Mouse (Mus musculus) left cerebral cortex, adult 2 months (tissue): ENCODE measurements around the gene Sapcd1. TPM values are rescaled to one million over a fixed set of nuclear protein-coding genes. Genes with fewer than 3 reads are reported as not detected.
A peak's percentile ranks its signal among the peaks of the same experiment; 100 is the strongest.

Experiments used
- DNase-seq, 2 experiments: peaks; one replicate each; pipeline ENCODE4 v3.0.0; 2021 to 2022; ENCODE audit warnings: low spot score in 2 of 2, mixed read lengths in 1 of 2; ENCODE audit errors: extremely low spot score in 1 of 2
- H3K27ac ChIP-seq: fragments of 200-600 bp; 2 replicates; pipeline ENCODE4 v1.8.1; 2022
- H3K4me3 ChIP-seq: fragments of 200-600 bp; 2 replicates; pipeline ENCODE4 v1.8.1; 2022
- CTCF ChIP-seq: fragments of 200-600 bp; IDR thresholded peaks from 2 replicates; pipeline ENCODE4 v1.8.1; 2022; ENCODE audit warnings: antibody characterized with exemption, mild to moderate bottlenecking, moderate library complexity
- intact Hi-C: fragments of 180-260 bp; cut with DNase I; formaldehyde crosslinking; loops from one replicate; pipeline ENCODE4 v1.15.1; 2025
- total RNA-seq, 2 experiments: library from RNA; stranded (reverse); gene quantifications; 2 replicates each; pipeline ENCODE4 v1.2.3; 2021

Gene Sapcd1
- total RNA-seq, 2 experiments from 2014 or later = 0.59 TPM; not detected in 1

DNA sequence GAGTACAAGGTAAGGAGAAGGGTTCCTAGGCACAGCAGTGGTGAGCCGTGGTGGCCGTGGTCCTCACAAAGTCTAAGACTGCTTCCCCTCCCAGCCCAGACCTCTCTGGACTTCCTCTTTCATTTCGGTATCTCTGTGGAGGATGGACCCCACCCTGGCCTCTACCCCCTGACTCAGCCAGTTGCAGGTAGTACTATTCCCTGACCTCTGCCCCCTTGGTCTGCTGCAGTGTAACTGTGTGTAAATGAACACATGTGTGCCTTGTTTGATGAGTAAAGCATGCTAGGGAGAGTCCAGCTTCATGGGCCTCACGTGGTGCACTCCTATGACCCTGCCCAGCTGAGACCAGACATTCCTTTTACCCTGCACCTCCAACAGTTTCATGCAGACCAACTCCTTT lies 4.1 kb downstream of the Sapcd1 start:
- no peak for DNase-seq
- intact Hi-C loops = loop anchor here (10.0 kb wide), 1 partner anchor 211 kb away; the partner anchor contains the start of genes Atp6v1g2 and Nfkbil1
- TF ChIP-seq CTCF = no peak
- Histone ChIP-seq H3K4me3 (no peak overlapping the region), H3K27ac (no peak overlapping the region)

GRCm38 (mm10) chr17:35023221-35023620 lies 4.6 kb downstream of the Sapcd1 start:
- Histone ChIP-seq H3K4me3 (no peak overlapping the region), H3K27ac (no peak overlapping the region)
- no peak for DNase-seq
- no peak for TF ChIP-seq CTCF
- intact Hi-C loops = loop anchor here (10.0 kb wide), 1 partner anchor 212 kb away; the partner anchor contains the start of genes Atp6v1g2 and Nfkbil1

DNA sequence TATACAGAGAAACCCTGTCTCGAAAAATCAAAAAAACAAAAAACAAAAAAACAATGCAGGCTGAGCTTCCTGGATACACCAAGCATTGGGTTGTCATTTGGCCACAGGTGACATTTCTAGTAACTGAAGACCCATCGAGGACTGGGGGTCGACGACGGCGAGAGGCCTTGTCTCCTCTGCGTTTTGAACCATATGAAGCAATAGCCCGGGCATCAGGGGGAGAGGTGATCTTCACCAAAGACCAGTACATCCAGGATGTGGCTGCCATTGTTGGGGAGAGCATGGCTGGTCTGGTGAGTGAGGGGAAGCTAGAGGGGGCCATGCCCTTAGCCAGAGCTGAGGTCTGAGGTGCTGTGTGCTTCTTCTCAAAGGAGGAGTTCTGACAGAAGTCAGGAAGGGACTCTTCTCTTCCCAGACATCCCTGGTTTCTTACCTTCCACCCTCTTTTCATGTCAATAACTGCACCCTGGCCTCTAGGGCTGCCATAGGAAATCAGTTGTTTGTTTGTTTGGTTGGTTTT lies 5.2 kb downstream of the Sapcd1 start:
- intact Hi-C loops = loop anchor here (10.0 kb wide), 1 partner anchor 212 kb away; the partner anchor contains the start of genes Atp6v1g2 and Nfkbil1
- TF ChIP-seq CTCF = no peak
- Histone ChIP-seq H3K27ac (no peak overlapping the region), H3K4me3 (no peak overlapping the region)
- no peak for DNase-seq

- TF ChIP-seq CTCF = no peak
- intact Hi-C loops = loop anchor here (1.0 to 10.0 kb wide), 3 partner anchors 37 to 213 kb away; partner anchors contain the start of genes Atp6v1g2, Ddah2 and Nfkbil1
- no peak overlapping the region for H3K4me3 ChIP-seq
- no peak overlapping the region for H3K27ac ChIP-seq
- DNase-seq = no peak
These were observed 5.9 kb downstream of the Sapcd1 start for GRCm38 (mm10) chr17:35021842-35022477.

DNA sequence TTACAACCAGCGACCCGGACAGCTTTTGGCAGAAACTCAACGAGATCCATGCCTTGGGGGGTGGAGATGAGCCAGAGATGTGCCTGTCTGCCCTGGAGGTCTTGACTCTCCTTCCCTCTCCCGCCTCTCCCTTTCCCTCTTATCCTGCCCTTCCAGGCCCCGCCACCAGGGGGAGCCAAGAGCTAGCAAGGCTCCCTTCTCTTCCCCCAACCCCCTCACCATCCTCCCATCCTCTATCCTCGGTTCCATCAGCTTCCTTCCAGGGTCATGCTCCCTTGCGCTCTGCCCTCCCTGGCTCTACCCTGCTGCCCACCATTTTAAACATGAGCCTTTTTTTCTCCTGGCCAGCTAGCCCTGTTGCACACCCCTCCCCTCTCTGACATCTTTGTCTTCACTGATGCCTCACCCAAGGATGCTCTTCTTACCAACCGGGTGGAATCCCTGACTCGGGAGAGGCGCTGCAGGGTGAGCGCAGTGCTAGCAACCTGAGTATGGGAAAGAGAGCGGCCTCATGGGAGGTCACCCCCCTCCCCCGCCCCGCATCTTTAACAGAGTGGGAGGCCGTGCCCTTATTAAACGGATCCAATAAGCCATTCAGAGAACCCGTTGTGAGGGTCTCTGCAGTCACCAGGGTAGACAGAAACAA lies 6.5 kb downstream of the Sapcd1 start:
- no peak overlapping the region for H3K27ac ChIP-seq
- peak; percentile 99 for TF ChIP-seq CTCF
- peak; percentile 81 to 87 for DNase-seq
- H3K4me3 ChIP-seq = no peak overlapping the region; the same call in 1 of the 2 replicates
- intact Hi-C loops = loop anchor here (1.0 to 10.0 kb wide), 3 partner anchors 38 to 214 kb away; partner anchors contain the start of genes Atp6v1g2, Ddah2 and Nfkbil1

- H3K27ac ChIP-seq = no peak overlapping the region
- no peak for DNase-seq
- TF ChIP-seq CTCF = no peak
- H3K4me3 ChIP-seq = no peak overlapping the region
- intact Hi-C loops = loop anchor here (10.0 kb wide), 1 partner anchor 214 kb away; the partner anchor contains the start of genes Atp6v1g2 and Nfkbil1
These were observed 7.3 kb downstream of the Sapcd1 start for GRCm38 (mm10) chr17:35020551-35020950.

GRCm38 (mm10) chr17:35019894-35020293 lies 7.9 kb downstream of the Sapcd1 start:
- no peak for DNase-seq
- Histone ChIP-seq H3K27ac (no peak overlapping the region), H3K4me3 (no peak overlapping the region)
- intact Hi-C loops = loop anchor here (10.0 kb wide), 1 partner anchor 215 kb away; the partner anchor contains the start of genes Atp6v1g2 and Nfkbil1
- no peak for TF ChIP-seq CTCF

DNA sequence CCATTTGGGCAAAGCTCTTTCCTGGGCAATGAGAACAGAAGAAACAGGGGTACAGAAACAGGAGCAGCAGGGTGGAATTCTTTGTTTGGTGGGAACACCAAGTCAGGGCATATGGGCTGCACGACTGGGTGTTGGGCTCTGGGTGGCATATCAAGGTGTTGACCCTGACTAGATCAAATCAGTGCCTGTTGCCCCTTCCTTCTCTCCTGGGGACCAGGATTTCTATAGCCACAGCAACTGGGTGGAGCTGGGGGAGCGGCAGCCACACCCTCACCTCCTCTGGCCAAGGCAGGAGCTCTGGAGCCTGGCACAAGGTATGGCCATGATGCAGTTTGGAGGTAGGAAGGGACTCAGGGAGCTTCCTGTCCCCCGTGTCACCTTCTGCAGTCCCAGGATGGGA lies 9.6 kb downstream of the Sapcd1 start:
- Histone ChIP-seq H3K27ac (no peak overlapping the region), H3K4me3 (no peak overlapping the region)
- no peak for TF ChIP-seq CTCF
- no peak for DNase-seq
- intact Hi-C loops = no loop called here

GRCm38 (mm10) chr17:35017706-35018030 lies 10.1 kb downstream of the Sapcd1 start:
- DNase-seq = no peak
- intact Hi-C loops = no loop called here
- H3K4me3 ChIP-seq = no peak overlapping the region
- no peak overlapping the region for H3K27ac ChIP-seq
- TF ChIP-seq CTCF = no peak

- intact Hi-C loops = no loop called here
- no peak for TF ChIP-seq CTCF
- no peak overlapping the region for H3K27ac ChIP-seq
- DNase-seq = no peak
- H3K4me3 ChIP-seq = no peak overlapping the region
These were observed 10.8 kb downstream of the Sapcd1 start for GRCm38 (mm10) chr17:35016791-35017705.

- DNase-seq = no peak
- intact Hi-C loops = no loop called here
- no peak for TF ChIP-seq CTCF
- no peak within 1 kb of the TSS for H3K27ac ChIP-seq
- no peak within 1 kb of the TSS for H3K4me3 ChIP-seq
These were observed 11.4 kb downstream of the Sapcd1 start, which contains the start of gene Vwa7 for GRCm38 (mm10) chr17:35016376-35016775. Gene Vwa7, plus strand, starts transcription at chr17:35016579.
